Mouse (Mus musculus) hindbrain, embryonic 14.5 days (tissue): ENCODE data around the gene Chid1. TPM values are rescaled to one million over a fixed set of nuclear protein-coding genes. Genes with fewer than 3 reads are reported as not detected.
A peak's percentile ranks its signal among the peaks of the same experiment; 100 is the strongest.

ENCODE experiments used
- ATAC-seq: fragments of 200-750 bp; cut with Nextera tagmentation; 2 replicates; pipeline ENCODE4 v1.8.0; 2017; ENCODE audit warnings: moderate number of reproducible peaks, mild to moderate bottlenecking, moderate TSS enrichment, moderate library complexity; ENCODE audit not compliant: low FRiP score
- DNase-seq: peaks from one replicate; pipeline ENCODE4 v3.0.0-alpha.2; 2015; ENCODE audit warnings: low spot score
- H3K27ac ChIP-seq: fragments of 300-500 bp; sonication (generic); 2 replicates; pipeline ENCODE4 v1.5.1; 2014; ENCODE audit warnings: mild to moderate bottlenecking, moderate library complexity
- H3K27me3 ChIP-seq: fragments of 300-500 bp; sonication (generic); 2 replicates; pipeline ENCODE4 v1.6.1; 2014; ENCODE audit warnings: mild to moderate bottlenecking, low read length, mixed read lengths; ENCODE audit not compliant: control insufficient read depth, insufficient read depth
- H3K36me3 ChIP-seq: fragments of 300-500 bp; sonication (generic); replicated peaks from 2 replicates; pipeline ENCODE4 v1.6.1; 2014; ENCODE audit not compliant: control insufficient read depth, insufficient read depth
- H3K4me1 ChIP-seq: fragments of 300-500 bp; sonication (generic); replicated peaks from 2 replicates; pipeline ENCODE4 v1.6.1; 2014; ENCODE audit warnings: antibody characterized with exemption, low read length, mixed read lengths; ENCODE audit not compliant: control insufficient read depth, insufficient read depth
- H3K4me2 ChIP-seq: fragments of 300-500 bp; sonication (generic); replicated peaks from 2 replicates; pipeline ENCODE4 v1.6.1; 2014; ENCODE audit warnings: mild to moderate bottlenecking, moderate library complexity
- H3K4me3 ChIP-seq: fragments of 300-500 bp; sonication (generic); replicated peaks from 2 replicates; pipeline ENCODE4 v1.5.1; 2014; ENCODE audit warnings: mild to moderate bottlenecking, low read length
- H3K9ac ChIP-seq: fragments of 300-500 bp; sonication (generic); 2 replicates; pipeline ENCODE4 v1.6.1; 2014
- H3K9me3 ChIP-seq: fragments of 300-500 bp; sonication (generic); 2 replicates; pipeline ENCODE4 v1.6.1; 2016; ENCODE audit warnings: low read length; ENCODE audit not compliant: control insufficient read depth
- WGBS: fragments of 180-500 bp; shearing (Covaris S2); extraction: QIAGEN DNeasy Blood & Tissue Kit; methylation state at CpG from one replicate; pipeline ENCODE4 v1.1.7; 2014; 5-methylcytosine and 5-hydroxymethylcytosine counted together
- polyA plus RNA-seq: library from polyadenylated mRNA; unstranded; fragments of >200 nt; fragmentation: Nextera tagmentation; extraction: Ambion mirVana; gene quantifications from 2 replicates; pipeline ENCODE4 v1.2.1, GENCODE M21; 2014

Gene Chid1
- polyA plus RNA-seq, 1 experiment from 2014 or later, result 47.8 TPM

- no peak overlapping the region for H3K4me2 ChIP-seq
- no peak overlapping the region for H3K4me3 ChIP-seq
- no peak overlapping the region for H3K9ac ChIP-seq
- H3K27me3 ChIP-seq, result peaks cover 37% of the 10 kb centered on the region
- peaks cover 11% of the 10 kb centered on the region for H3K36me3 ChIP-seq
- H3K4me1 ChIP-seq, result peaks cover 11% of the 10 kb centered on the region; the same call in 1 of the 2 replicates
- no peak overlapping the region for H3K27ac ChIP-seq
- ATAC-seq, result no peak
- no peak for DNase-seq
- 76% methylated on average over 15 of the region's 15 CpGs for WGBS
- H3K9me3 ChIP-seq, result no peaks in the 10 kb centered on the region
Observed at GRCm38 (mm10) chr7:141457986-141458660, 81.5 kb downstream of the Chid1 start.

DNA sequence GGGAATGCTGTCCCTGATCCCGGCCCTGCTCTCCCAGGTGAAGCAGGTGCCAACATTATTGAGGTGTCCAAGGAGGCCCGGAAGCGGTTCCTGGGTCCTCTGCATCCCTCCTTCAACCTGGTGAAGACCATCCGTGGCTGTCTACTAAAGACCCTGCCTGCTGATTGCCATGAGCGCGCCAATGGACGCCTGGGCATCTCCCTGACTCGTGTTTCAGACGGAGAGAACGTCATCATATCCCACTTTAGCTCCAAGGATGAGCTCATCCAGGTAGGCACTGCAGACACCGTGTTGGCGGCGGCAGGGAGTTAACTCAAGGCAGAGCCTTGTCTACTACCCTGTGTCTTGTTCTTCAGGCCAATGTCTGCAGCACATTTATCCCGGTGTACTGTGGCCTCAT lies 82.4 kb downstream of the Chid1 start:
- H3K36me3 ChIP-seq, result peaks cover 13% of the 10 kb centered on the region
- no peak overlapping the region for H3K27ac ChIP-seq
- DNase-seq (no peak), ATAC-seq (no peak)
- H3K4me2 ChIP-seq, result no peak overlapping the region
- peaks cover 11% of the 10 kb centered on the region; the same call in 1 of the 2 replicates for H3K4me1 ChIP-seq
- WGBS, result 95% methylated on average over 14 of the region's 14 CpGs
- H3K4me3 ChIP-seq, result no peak overlapping the region
- H3K27me3 ChIP-seq, result peaks cover 28% of the 10 kb centered on the region
- no peak overlapping the region for H3K9ac ChIP-seq
- H3K9me3 ChIP-seq, result no peaks in the 10 kb centered on the region

GRCm38 (mm10) chr7:141456739-141457138 lies 82.9 kb downstream of the Chid1 start:
- Histone ChIP-seq H3K4me1 (peaks cover 11% of the 10 kb centered on the region; the same call in 1 of the 2 replicates), H3K27me3 (peaks cover 23% of the 10 kb centered on the region), H3K9ac (no peak overlapping the region), H3K36me3 (peaks cover 18% of the 10 kb centered on the region), H3K4me3 (no peak overlapping the region), H3K27ac (no peak overlapping the region), H3K4me2 (peak overlapping the region; percentile 76; the same call in 1 of the 2 replicates), H3K9me3 (no peaks in the 10 kb centered on the region)
- ATAC-seq (no peak), DNase-seq (no peak)
- WGBS, result 91% methylated on average over 6 of the region's 6 CpGs

GRCm38 (mm10) chr7:141455610-141456314 lies 83.9 kb downstream of the Chid1 start:
- ATAC-seq (peak; percentile 37; the same call in 1 of the 2 replicates), DNase-seq (no peak)
- Histone ChIP-seq H3K9me3 (no peaks in the 10 kb centered on the region), H3K9ac (peak overlapping the region; percentile 66), H3K4me3 (peak overlapping the region; percentile 48), H3K27ac (peak overlapping the region; percentile 40), H3K4me2 (peak overlapping the region; percentile 76), H3K4me1 (peaks cover 11% of the 10 kb centered on the region; the same call in 1 of the 2 replicates), H3K36me3 (peaks cover 28% of the 10 kb centered on the region), H3K27me3 (peaks cover 13% of the 10 kb centered on the region)
- WGBS, result 2% methylated on average over 23 of the region's 23 CpGs

GRCm38 (mm10) chr7:141454967-141455551 lies 84.6 kb downstream of the Chid1 start, which contains the start of gene Pnpla2:
Pnpla2 (plus strand) TSS chr7:141455198.
- peak; percentile 73 for ATAC-seq
- H3K27ac ChIP-seq, result peak within 1 kb of the TSS; percentile 40

GRCm38 (mm10) chr7:141453636-141454035 lies 86.0 kb downstream of the Chid1 start:
- Histone ChIP-seq H3K27me3 (no peaks in the 10 kb centered on the region), H3K9me3 (no peaks in the 10 kb centered on the region), H3K4me2 (no peak overlapping the region), H3K4me3 (no peak overlapping the region), H3K27ac (no peak overlapping the region), H3K9ac (no peak overlapping the region), H3K36me3 (peaks cover 38% of the 10 kb centered on the region), H3K4me1 (peaks cover 13% of the 10 kb centered on the region)
- WGBS, result 84% methylated on average over 2 of the region's 2 CpGs
- ATAC-seq (no peak), DNase-seq (no peak)

More at GRCm38 (mm10) chr7:141454967-141455551, 84.6 kb downstream of the Chid1 start, which contains the start of gene Pnpla2:
- H3K4me3 ChIP-seq, result peak within 1 kb of the TSS; percentile 48
- H3K4me1 ChIP-seq, result peaks cover 11% of the 10 kb centered on the region; the same call in 1 of the 2 replicates
- WGBS, result under 1% methylated on average over 45 of the region's 45 CpGs
- H3K27me3 ChIP-seq, result peaks cover 6% of the 10 kb centered on the region
- peak within 1 kb of the TSS; percentile 66 for H3K9ac ChIP-seq
- peaks cover 35% of the 10 kb centered on the region for H3K36me3 ChIP-seq
- peak; percentile 80 for DNase-seq
- no peaks in the 10 kb centered on the region for H3K9me3 ChIP-seq
- peak within 1 kb of the TSS; percentile 76 for H3K4me2 ChIP-seq

DNA sequence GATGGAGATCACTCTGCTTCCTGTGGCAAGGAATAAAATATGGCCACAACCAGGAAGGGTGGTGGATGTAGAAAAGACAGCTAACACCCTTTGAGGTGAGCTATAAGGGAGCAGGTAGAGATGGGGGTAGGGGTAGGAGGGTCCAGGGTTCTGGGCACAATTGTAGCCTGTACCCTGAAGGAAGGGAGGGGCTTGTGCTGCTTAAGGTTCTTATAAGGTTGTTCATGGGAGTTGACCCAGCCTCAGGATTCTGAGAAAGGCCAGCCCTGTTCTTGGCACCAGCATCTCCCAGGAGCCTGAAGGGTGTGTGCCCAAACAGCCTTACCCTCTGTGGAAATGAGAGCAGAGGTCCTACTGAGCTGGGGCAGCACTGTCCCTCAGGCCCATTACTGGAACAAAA lies 87.7 kb downstream of the Chid1 start:
- H3K4me1 ChIP-seq, result peaks cover 20% of the 10 kb centered on the region
- no peaks in the 10 kb centered on the region for H3K27me3 ChIP-seq
- no peak overlapping the region for H3K9ac ChIP-seq
- DNase-seq (no peak), ATAC-seq (no peak)
- peaks cover 40% of the 10 kb centered on the region for H3K36me3 ChIP-seq
- no peak overlapping the region for H3K27ac ChIP-seq
- no peak overlapping the region for H3K4me2 ChIP-seq
- H3K9me3 ChIP-seq, result no peaks in the 10 kb centered on the region
- H3K4me3 ChIP-seq, result no peak overlapping the region

DNA sequence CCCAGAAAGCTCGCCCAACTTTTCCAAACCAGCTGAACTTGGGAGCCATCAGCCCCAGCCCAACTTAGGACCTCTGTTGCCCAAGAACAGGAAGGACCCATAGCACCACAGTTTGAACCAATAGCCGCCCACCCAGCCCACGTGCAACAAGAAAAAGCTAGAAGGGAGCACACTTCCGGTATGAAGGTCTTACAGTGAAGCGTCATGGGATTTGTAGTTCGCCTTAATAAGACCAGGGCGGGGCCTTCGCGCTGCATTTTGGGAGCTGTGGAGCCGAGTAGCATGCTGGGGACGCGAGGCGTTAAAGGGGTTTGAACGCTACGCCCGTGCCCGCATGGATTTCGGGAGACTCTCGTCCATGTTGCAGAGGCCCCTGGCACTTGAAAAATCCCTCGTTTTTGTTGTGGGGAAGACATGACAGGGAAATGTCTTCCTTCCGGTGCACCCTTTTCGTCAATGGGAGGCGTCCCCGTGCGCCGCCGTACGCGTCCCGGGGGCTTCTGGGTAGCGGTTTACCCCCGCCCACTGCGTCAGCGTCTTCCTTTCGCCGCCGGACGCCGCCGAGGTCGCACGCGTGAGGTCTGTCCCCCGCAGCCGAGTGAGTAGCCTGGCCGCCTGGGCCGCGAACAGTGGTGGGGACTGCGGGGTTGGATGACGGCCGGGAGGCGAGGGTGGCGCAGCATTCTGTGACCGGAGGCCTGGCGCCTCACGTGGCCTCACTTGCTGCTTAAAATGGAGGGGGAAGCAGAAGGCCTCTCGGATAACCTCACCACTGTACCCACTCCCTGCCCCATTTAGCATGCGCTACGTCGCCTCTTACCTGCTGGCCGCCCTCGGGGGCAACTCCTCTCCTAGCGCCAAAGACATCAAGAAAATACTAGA lies 92.3 kb downstream of the Chid1 start, which contains the start of gene Rplp2:
Gene Rplp2, plus strand, starts transcription at position 261 of the 882 bp plus-strand sequence.
- H3K4me3 ChIP-seq, result peak within 1 kb of the TSS; percentile 83
- no peaks in the 10 kb centered on the region for H3K9me3 ChIP-seq
- peaks cover 27% of the 10 kb centered on the region for H3K4me1 ChIP-seq
- peak within 1 kb of the TSS; percentile 97 for H3K27ac ChIP-seq
- ATAC-seq, result peak; percentile 93
- under 1% methylated on average over 63 of the region's 63 CpGs for WGBS
- no peaks in the 10 kb centered on the region for H3K27me3 ChIP-seq
- peak within 1 kb of the TSS; percentile 75 for H3K4me2 ChIP-seq
- DNase-seq, result peak; percentile 94
- H3K36me3 ChIP-seq, result peaks cover 39% of the 10 kb centered on the region
- peak within 1 kb of the TSS; percentile 94 for H3K9ac ChIP-seq
